Mouse (Mus musculus) intestine, embryonic 16.5 days (tissue): ENCODE data around the gene Epas1. TPM values are rescaled to one million over a fixed set of nuclear protein-coding genes. Genes with fewer than 3 reads are reported as not detected.
A peak's percentile ranks its signal among the peaks of the same experiment; 100 is the strongest.

Experiments
- ATAC-seq: fragments of 200-750 bp; cut with Nextera tagmentation; 2 replicates; pipeline ENCODE4 v1.8.0; 2017; ENCODE audit warnings: moderate TSS enrichment, moderate library complexity
- H3K27ac ChIP-seq: fragments of 300-500 bp; sonication (generic); 2 replicates; pipeline ENCODE4 v1.5.1; 2014; ENCODE audit warnings: mild to moderate bottlenecking, low read length
- H3K27me3 ChIP-seq: fragments of 300-500 bp; sonication (generic); replicated peaks from 2 replicates; pipeline ENCODE4 v1.6.1; 2014; ENCODE audit warnings: low read length, control low read depth, mixed read lengths; ENCODE audit not compliant: control insufficient read depth, insufficient read depth
- H3K36me3 ChIP-seq: fragments of 300-500 bp; sonication (generic); 2 replicates; pipeline ENCODE4 v1.6.1; 2014; ENCODE audit warnings: low read length, control low read depth; ENCODE audit not compliant: control insufficient read depth, insufficient read depth
- H3K4me1 ChIP-seq: fragments of 300-500 bp; sonication (generic); 2 replicates; pipeline ENCODE4 v1.6.1; 2014; ENCODE audit warnings: low read length, control low read depth, mixed read lengths; ENCODE audit not compliant: control insufficient read depth, insufficient read depth
- H3K4me2 ChIP-seq: fragments of 300-500 bp; sonication (generic); 2 replicates; pipeline ENCODE4 v1.6.1; 2014; ENCODE audit warnings: low read depth, low read length, control low read depth
- H3K4me3 ChIP-seq: fragments of 300-500 bp; sonication (generic); 2 replicates; pipeline ENCODE4 v1.5.1; 2014; ENCODE audit warnings: mild to moderate bottlenecking, low read length
- H3K9ac ChIP-seq: fragments of 300-500 bp; sonication (generic); 2 replicates; pipeline ENCODE4 v1.6.1; 2014; ENCODE audit warnings: low read depth, low read length
- H3K9me3 ChIP-seq: fragments of 300-500 bp; sonication (generic); 2 replicates; pipeline ENCODE4 v1.6.1; 2016; ENCODE audit warnings: low read length, control low read depth; ENCODE audit not compliant: control insufficient read depth
- WGBS: fragments of 180-500 bp; shearing (Covaris S2); extraction: QIAGEN DNeasy Blood & Tissue Kit; methylation state at CpG from one replicate; pipeline ENCODE4 v1.1.7; 2014; 5-methylcytosine and 5-hydroxymethylcytosine counted together
- polyA plus RNA-seq: library from polyadenylated mRNA; unstranded; fragments of >200 nt; fragmentation: Nextera tagmentation; extraction: Ambion mirVana; gene quantifications from 2 replicates; pipeline ENCODE4 v1.2.1, GENCODE M21; 2015

Epas1 gene
- polyA plus RNA-seq, 1 experiment from 2014 or later = 4.0 TPM

DNA sequence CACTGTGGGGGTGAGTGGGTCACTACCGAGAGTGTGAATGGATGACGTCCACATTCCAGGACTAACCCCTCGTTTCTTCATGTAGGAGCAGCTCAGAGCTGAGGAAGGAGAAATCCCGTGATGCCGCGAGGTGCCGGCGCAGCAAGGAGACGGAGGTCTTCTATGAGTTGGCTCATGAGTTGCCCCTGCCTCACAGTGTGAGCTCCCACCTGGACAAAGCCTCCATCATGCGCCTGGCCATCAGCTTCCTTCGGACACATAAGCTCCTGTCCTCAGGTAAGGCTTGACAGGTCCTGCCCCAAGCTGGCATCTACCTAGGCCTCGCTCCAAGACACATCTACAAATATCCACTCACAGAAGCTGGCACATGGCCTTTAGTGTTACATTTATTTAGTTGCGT lies 43.5 kb downstream of the Epas1 start:
- 89% methylated on average over 13 of the region's 13 CpGs for WGBS
- no peak overlapping the region for H3K9ac ChIP-seq
- no peak for ATAC-seq
- H3K9me3 ChIP-seq = no peaks in the 10 kb centered on the region
- no peaks in the 10 kb centered on the region for H3K27me3 ChIP-seq
- no peak overlapping the region for H3K4me2 ChIP-seq
- H3K4me1 ChIP-seq = peaks cover 17% of the 10 kb centered on the region
- no peak overlapping the region for H3K27ac ChIP-seq
- H3K4me3 ChIP-seq = no peak overlapping the region
- H3K36me3 ChIP-seq = no peaks in the 10 kb centered on the region

DNA sequence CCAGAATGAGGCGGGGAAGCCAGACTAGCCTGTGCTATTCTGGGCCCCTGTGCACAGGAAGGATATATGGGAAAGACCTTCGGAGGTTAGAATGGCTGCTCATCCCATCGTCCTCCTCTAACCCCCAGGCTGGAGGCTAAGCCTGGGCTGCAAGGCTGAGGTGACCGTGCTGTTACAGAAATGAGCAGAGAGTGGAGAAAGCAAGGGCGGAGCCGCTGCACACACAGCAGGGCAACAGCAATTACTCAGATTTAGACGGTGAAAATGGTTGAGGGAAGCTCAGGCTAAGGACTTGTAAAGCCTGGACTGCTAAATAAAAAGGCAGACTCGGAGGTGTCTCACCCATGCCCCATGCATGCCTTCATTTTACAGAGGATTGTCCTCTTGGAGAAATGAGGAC lies 45.0 kb downstream of the Epas1 start:
- Histone ChIP-seq H3K36me3 (no peaks in the 10 kb centered on the region), H3K27ac (no peak overlapping the region), H3K9ac (no peak overlapping the region), H3K4me2 (no peak overlapping the region), H3K4me1 (peaks cover 24% of the 10 kb centered on the region), H3K4me3 (no peak overlapping the region), H3K9me3 (no peaks in the 10 kb centered on the region), H3K27me3 (no peaks in the 10 kb centered on the region)
- WGBS = 50% methylated on average over 8 of the region's 8 CpGs
- no peak for ATAC-seq

DNA sequence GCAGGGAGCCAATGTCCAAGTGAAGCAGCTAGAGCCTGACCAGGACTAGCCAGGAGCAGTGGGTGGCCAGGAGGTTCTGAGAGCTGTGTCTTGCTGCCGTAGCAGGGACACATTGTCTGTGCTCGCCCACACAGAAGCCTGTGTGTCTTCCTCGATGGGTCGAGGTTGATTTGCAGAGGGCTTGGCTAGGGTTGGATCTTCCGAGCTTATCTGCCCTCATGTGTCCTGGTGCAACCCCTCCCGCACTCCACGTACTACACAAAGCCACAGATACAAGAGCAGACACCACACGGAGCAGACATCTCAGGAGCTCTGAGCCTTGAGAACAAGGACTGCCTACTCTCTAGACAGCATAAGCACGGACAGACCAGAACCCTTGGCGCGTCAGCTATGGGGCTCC lies 45.5 kb downstream of the Epas1 start:
- no peak for ATAC-seq
- Histone ChIP-seq H3K36me3 (no peaks in the 10 kb centered on the region), H3K4me2 (no peak overlapping the region), H3K9me3 (no peaks in the 10 kb centered on the region), H3K4me3 (no peak overlapping the region), H3K27me3 (no peaks in the 10 kb centered on the region), H3K27ac (no peak overlapping the region), H3K9ac (no peak overlapping the region), H3K4me1 (peaks cover 24% of the 10 kb centered on the region)
- 68% methylated on average over 11 of the region's 11 CpGs for WGBS

DNA sequence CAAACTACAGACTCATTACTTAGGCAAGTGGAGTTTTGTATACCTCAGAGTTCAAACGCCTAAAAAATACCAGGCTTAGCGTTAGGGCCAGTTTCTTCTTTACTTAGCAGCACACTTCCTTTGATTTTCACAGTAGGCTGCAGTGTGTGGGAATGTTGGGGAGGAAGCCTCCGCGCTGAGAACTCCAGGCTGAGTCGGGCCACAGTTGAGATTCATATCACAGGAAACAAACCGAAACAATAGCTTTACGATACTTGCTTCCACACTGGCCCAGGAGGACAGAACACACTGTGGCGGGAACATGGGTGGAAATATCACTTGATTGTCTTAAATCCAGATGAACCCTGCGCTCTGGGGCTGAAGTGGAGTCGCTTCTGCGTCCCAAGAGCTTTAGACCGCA lies 47.0 kb downstream of the Epas1 start:
- H3K4me1 ChIP-seq = peaks cover 24% of the 10 kb centered on the region
- H3K36me3 ChIP-seq = no peaks in the 10 kb centered on the region
- H3K9me3 ChIP-seq = no peaks in the 10 kb centered on the region
- no peaks in the 10 kb centered on the region for H3K27me3 ChIP-seq
- whole genome bisulfite sequencing = 48% methylated on average over 12 of the region's 12 CpGs
- no peak overlapping the region for H3K4me2 ChIP-seq
- ATAC-seq = no peak
- no peak overlapping the region for H3K4me3 ChIP-seq
- 0 out of 2 replicates have a peak overlapping the region, but pooled peaks have one; percentile 5 for H3K27ac ChIP-seq
- no peak overlapping the region for H3K9ac ChIP-seq

DNA sequence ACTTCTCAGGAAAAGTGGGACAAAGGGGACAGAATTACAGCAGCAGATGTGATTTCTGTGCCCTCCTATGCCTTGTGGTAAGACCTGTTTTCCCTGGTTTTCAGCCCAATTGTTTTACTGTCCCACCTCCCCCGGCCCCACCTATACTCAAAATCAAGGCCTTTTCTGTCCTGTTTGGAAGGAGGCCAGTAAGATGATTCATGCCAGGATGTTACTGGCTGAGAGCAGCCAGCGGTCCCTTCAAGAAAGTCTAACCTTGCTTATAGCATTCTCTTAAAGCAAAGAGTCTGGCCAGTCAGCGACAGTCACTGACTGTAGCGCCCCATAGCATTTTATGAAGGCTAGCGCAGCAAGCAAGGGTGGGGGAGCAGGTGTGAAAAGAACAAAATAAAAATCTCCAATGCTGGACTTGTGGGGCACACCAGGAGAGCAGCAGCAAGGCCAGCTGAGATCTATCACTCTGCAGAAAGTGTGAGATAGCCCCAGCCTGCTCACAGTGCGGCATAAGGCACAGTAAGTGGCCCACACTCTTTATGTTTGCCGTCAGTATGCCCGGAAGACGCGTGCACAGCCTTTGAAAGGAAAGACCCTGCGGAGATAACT lies 47.8 kb downstream of the Epas1 start:
- 62% methylated on average over 11 of the region's 11 CpGs for WGBS
- no peak overlapping the region for H3K4me3 ChIP-seq
- no peaks in the 10 kb centered on the region for H3K36me3 ChIP-seq
- H3K27me3 ChIP-seq = no peaks in the 10 kb centered on the region
- no peaks in the 10 kb centered on the region for H3K9me3 ChIP-seq
- H3K27ac ChIP-seq = peak overlapping the region; percentile 43
- ATAC-seq = peak; percentile 46; the same call in 1 of the 2 replicates
- no peak overlapping the region for H3K9ac ChIP-seq
- H3K4me1 ChIP-seq = peaks cover 24% of the 10 kb centered on the region
- H3K4me2 ChIP-seq = no peak overlapping the region

DNA sequence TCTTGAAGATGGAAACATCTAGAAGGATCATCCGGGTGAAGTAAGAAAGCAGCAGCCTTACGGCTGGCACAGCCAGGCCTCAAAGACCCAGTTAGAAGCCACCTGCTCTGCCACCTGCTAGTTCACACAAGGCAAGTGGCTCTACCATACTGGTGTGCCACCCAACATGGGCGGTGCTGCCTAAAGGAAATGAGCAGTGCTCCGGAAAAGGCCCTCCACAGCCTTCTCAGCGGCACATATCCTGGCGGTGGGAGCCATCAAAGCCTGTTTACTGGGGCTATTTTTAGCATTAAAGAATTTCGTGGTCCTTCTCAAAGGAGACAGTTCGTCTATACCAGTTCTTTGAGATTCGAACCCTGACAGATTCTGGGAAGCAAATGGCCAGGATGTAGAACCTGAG lies 48.4 kb downstream of the Epas1 start:
- Histone ChIP-seq H3K9ac (no peak overlapping the region), H3K4me2 (no peak overlapping the region), H3K9me3 (no peaks in the 10 kb centered on the region), H3K27me3 (no peaks in the 10 kb centered on the region), H3K4me3 (no peak overlapping the region), H3K4me1 (peaks cover 24% of the 10 kb centered on the region), H3K27ac (peak overlapping the region; percentile 43), H3K36me3 (no peaks in the 10 kb centered on the region)
- WGBS = 55% methylated on average over 9 of the region's 9 CpGs
- no peak for ATAC-seq

DNA sequence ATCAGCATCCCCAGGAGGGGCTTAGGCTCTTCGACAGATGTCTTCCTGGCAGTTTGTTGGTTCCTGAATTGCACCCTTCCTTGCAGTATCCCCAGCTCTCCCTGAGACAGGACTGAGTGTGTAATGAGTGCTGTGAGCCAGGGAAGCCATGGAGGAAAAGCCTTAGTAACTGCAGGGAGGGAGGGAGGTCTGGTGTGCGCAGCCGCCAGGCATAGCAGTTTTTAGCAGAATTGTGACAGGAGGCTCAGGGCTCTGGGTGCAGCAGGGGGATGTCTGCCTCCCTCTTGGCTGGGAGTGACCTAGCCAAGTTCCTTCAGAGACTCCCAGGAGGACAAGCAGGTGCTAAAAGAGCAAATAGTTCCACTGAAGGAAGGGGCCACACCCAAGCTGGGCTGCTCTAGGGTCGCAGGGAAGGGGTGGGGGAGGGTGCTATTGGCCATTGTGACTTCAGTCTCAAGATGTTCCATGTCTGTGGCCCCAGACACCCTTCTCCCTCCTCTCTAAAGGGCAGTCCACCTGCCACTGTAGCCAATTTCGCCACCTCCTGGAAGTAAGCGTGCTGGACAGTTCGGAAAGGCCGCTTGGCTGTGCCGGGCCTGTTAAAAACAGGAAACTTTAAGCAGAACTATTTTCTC lies 49.0 kb downstream of the Epas1 start:
- Histone ChIP-seq H3K4me2 (no peak overlapping the region), H3K9ac (no peak overlapping the region), H3K4me3 (no peak overlapping the region), H3K27me3 (no peaks in the 10 kb centered on the region), H3K36me3 (no peaks in the 10 kb centered on the region), H3K4me1 (peaks cover 24% of the 10 kb centered on the region), H3K9me3 (no peaks in the 10 kb centered on the region), H3K27ac (peak overlapping the region; percentile 18; the same call in 1 of the 2 replicates)
- WGBS = 60% methylated on average over 9 of the region's 9 CpGs
- peak; percentile 34; the same call in 1 of the 2 replicates for ATAC-seq

DNA sequence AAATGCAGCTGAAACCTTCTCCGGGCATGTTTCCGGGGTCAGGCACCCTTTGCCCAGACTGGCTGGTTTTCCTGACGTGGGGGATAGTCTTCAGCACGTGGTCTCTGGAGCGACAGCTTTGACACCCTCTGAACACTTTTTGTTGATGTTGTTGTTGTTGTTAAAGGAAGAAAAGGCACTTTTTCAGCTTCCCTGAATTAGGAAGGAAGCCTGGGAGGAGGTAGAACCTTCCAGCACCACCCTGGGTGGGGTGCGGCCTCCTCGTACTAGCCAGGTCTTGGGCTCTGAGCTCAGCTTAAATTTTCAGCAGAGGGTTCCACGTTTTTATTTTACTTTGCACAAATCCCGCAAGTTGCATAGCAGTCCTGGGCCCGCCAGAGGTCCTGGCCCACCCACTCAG lies 49.6 kb downstream of the Epas1 start:
- Histone ChIP-seq H3K4me3 (no peak overlapping the region), H3K27ac (no peak overlapping the region), H3K4me1 (peaks cover 22% of the 10 kb centered on the region), H3K36me3 (no peaks in the 10 kb centered on the region), H3K4me2 (no peak overlapping the region), H3K9ac (no peak overlapping the region), H3K27me3 (no peaks in the 10 kb centered on the region), H3K9me3 (no peaks in the 10 kb centered on the region)
- WGBS = 81% methylated on average over 10 of the region's 10 CpGs
- no peak for ATAC-seq

DNA sequence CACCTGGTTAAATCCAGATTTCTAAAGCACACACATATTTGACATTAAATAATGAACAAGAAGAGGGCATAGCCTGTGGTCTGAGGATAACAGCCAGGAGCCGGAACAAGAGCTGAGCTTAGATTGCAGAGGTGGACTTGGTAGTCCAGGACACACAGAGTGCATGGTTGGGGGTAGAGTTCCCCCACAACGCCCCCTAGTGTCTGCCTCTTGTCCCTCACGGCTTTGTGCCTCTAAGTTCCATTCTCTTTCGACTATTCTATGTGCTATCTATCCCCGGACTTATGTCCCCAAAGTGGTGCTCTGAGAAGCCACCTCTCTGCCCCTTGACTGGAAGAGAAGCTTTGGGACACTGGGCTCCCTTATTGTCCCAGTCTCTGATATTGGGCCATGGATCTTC lies 50.2 kb downstream of the Epas1 start:
- ATAC-seq = no peak
- no peaks in the 10 kb centered on the region for H3K36me3 ChIP-seq
- no peak overlapping the region for H3K4me3 ChIP-seq
- no peak overlapping the region for H3K27ac ChIP-seq
- H3K4me2 ChIP-seq = no peak overlapping the region
- 86% methylated on average over 5 of the region's 5 CpGs for WGBS
- no peak overlapping the region for H3K9ac ChIP-seq
- peaks cover 21% of the 10 kb centered on the region for H3K4me1 ChIP-seq
- no peaks in the 10 kb centered on the region for H3K27me3 ChIP-seq
- no peaks in the 10 kb centered on the region for H3K9me3 ChIP-seq

DNA sequence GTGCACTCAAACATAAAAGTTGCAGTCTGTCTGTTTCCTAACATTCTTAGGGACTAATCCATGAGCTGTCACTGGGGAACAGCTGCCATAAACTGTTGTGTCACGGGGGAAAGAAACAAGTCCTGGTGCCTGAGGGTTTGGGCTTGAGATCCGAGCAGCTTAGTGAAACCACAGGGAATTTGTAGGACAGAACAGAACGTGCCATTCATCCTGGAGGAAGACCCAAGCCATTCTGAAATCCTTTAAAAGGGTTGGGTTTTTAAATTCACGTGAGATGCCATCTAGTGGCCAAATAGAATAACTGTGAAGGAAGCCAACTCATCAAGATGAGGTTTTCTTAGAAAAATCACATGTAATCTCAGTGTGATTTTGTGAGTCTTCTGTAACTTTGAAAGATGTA lies 58.5 kb downstream of the Epas1 start:
- Histone ChIP-seq H3K9ac (no peak overlapping the region), H3K27ac (no peak overlapping the region), H3K4me3 (no peak overlapping the region), H3K4me2 (no peak overlapping the region), H3K4me1 (peaks cover 5% of the 10 kb centered on the region; the same call in 1 of the 2 replicates), H3K9me3 (no peaks in the 10 kb centered on the region), H3K27me3 (no peaks in the 10 kb centered on the region), H3K36me3 (no peaks in the 10 kb centered on the region)
- 3% methylated on average over 4 of the region's 4 CpGs for WGBS
- ATAC-seq = no peak
